Mouse (Mus musculus) liver, postnatal 0 days (tissue): Measurements from ENCODE around the gene Draxin.

Experiments used
- CTCF ChIP-seq: sonication (generic); IDR thresholded peaks from 2 replicates; pipeline ENCODE4 v1.5.1; 2016; ENCODE audit warnings: antibody characterized with exemption, low read depth
- EP300 ChIP-seq: IDR thresholded peaks from 2 replicates; pipeline ENCODE4 v1.6.1; 2016; ENCODE audit warnings: antibody characterized with exemption, low read depth, mild to moderate bottlenecking

- TF ChIP-seq CTCF (no peak), EP300 (no peak)
Observed at GRCm38 (mm10) chr4:148080597-148080973, 49.9 kb downstream of the Draxin start.
